Mouse (Mus musculus): ENCODE measurements around the gene Cdc37l1. TPM values are rescaled to one million over a fixed set of nuclear protein-coding genes. Genes with fewer than 3 reads are reported as not detected.

Cdc37l1 gene
- polyA plus RNA-seq, 1 experiment from 2014 or later: 44.8 TPM

DNA sequence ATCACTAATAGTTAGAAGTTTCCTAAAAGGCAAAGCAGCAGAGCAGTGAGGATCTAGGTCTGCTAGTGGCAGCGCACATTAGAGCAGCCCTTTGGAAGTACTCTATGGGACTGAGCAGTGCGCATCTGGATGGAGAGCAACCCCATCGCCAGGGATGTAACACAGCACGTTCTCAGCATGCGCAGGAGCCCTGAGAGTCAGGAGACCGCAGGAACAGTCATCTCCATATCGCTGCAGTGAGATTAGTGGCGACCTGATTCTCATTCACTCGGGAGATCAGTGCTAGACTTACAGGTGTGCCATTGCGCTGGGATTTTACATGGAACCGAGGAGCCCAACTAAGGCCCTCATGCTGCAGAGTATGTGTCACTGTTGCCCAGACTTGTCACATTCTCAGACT lies 18.9 kb downstream of the Cdc37l1 start:
- Histone ChIP-seq H3K4me1 (replicated peaks) (no peaks in the 10 kb centered on the region), H3K9ac (no peak overlapping the region), H3K4me3 (no peak overlapping the region), H3K9me3 (replicated peaks) (no peaks in the 10 kb centered on the region), H3K36me3 (peaks cover 57% of the 10 kb centered on the region), H3K27ac (no peak overlapping the region), H3K27me3 (no peaks in the 10 kb centered on the region), H3K4me2 (no peak overlapping the region)
- ATAC-seq (replicated peaks; ENCODE audit: insufficient number of reproducible peaks, insufficient read depth, low FRiP score, low read depth): no peak
- WGBS: 94% methylated on average over 11 of the region's 11 CpGs

- Histone ChIP-seq H3K4me1 (replicated peaks) (0 out of 2 replicates have a peak, but pooled peaks cover 3% of the 10 kb centered on the region), H3K4me2 (no peak overlapping the region), H3K27me3 (no peaks in the 10 kb centered on the region), H3K9me3 (replicated peaks) (no peaks in the 10 kb centered on the region), H3K36me3 (peaks cover 57% of the 10 kb centered on the region), H3K4me3 (no peak overlapping the region), H3K27ac (no peak overlapping the region), H3K9ac (no peak overlapping the region)
- ATAC-seq (replicated peaks; ENCODE audit: insufficient number of reproducible peaks, insufficient read depth, low FRiP score, low read depth): no peak
- WGBS: 86% methylated on average over 12 of the region's 12 CpGs
Measured at GRCm38 (mm10) chr19:29011355-29011990, 21.3 kb downstream of the Cdc37l1 start.

DNA sequence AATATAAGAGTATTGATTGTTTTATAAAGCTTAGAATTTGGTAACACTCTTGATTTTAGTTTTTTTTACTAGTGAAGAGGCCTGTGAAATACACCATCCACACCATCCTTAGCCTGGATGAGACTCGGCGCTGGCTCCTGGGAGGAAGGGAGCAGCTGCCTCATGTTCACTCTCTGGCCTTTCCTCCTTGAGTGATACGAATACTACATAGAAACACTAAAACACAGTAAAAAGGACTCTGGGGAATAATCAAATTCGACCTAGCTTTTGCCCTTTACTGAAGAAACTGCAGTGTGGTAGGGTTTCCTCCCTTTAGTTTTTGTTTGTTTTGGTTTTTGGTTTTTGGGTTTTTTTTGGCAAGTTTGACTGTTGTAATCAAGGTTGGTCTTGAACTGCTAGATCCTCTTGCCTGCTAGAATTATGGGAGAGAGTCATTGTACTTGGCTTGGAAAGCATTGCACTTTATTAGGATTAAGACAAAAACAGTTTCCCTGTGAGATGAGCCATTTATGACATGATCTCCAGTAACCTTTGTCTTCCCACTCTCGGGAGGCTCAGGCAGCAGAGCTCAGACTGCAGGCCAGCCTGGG lies 24.4 kb downstream of the Cdc37l1 start:
- H3K36me3 ChIP-seq: peaks cover 50% of the 10 kb centered on the region
- H3K4me3 ChIP-seq: no peak overlapping the region
- ATAC-seq (replicated peaks; ENCODE audit: insufficient number of reproducible peaks, insufficient read depth, low FRiP score, low read depth): no peak
- WGBS: 76% methylated on average over 5 of the region's 5 CpGs
- H3K4me1 ChIP-seq (replicated peaks): 0 out of 2 replicates have a peak, but pooled peaks cover 3% of the 10 kb centered on the region
- no peak overlapping the region for H3K27ac ChIP-seq
- no peak overlapping the region for H3K9ac ChIP-seq
- no peak overlapping the region for H3K4me2 ChIP-seq
- no peaks in the 10 kb centered on the region for H3K27me3 ChIP-seq
- no peaks in the 10 kb centered on the region for H3K9me3 ChIP-seq (replicated peaks)

DNA sequence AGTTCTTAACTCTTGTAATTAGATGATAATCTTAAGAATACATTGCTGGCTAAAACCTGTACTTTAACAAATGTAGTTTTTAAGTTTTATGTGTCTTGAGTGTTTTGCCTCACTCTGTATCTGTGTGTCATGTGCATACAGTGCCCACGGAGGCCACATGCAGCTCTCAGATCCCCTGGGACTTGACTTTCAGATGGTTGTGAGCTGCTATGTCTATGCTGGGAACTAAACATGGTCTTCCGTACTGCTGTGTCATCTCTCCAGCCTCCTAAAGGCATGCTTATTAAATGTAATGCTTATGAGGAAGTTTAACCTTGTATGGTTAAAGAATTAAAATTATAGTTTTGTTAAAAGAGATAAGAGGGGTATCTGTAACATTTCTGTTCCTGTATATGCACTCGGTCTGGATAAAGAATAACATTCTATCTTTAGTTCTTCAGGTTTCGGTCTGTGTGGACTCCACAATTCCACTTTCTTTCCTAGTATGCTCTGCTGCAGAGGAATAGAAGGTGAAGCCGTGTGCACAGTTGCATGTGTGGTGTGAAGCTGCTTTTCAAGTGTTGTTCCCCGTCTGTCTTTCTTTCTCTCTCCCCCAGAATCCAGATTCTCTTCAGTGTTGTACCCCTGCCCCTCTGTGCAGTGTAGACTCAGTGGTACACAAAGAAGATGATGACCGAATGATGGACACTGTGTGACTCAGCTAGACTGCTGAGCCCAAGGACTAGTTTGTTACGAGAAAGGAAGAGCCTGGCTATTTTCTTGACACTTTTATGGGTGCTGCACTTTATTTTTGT lies 25.5 kb downstream of the Cdc37l1 start:
- Histone ChIP-seq H3K27me3 (no peaks in the 10 kb centered on the region), H3K9ac (no peak overlapping the region), H3K4me1 (replicated peaks) (0 out of 2 replicates have a peak, but pooled peaks cover 3% of the 10 kb centered on the region), H3K4me2 (no peak overlapping the region), H3K9me3 (replicated peaks) (no peaks in the 10 kb centered on the region), H3K36me3 (peaks cover 55% of the 10 kb centered on the region), H3K27ac (no peak overlapping the region), H3K4me3 (no peak overlapping the region)
- 79% methylated on average over 8 of the region's 8 CpGs for WGBS
- no peak for ATAC-seq (replicated peaks; ENCODE audit: insufficient number of reproducible peaks, insufficient read depth, low FRiP score, low read depth)

DNA sequence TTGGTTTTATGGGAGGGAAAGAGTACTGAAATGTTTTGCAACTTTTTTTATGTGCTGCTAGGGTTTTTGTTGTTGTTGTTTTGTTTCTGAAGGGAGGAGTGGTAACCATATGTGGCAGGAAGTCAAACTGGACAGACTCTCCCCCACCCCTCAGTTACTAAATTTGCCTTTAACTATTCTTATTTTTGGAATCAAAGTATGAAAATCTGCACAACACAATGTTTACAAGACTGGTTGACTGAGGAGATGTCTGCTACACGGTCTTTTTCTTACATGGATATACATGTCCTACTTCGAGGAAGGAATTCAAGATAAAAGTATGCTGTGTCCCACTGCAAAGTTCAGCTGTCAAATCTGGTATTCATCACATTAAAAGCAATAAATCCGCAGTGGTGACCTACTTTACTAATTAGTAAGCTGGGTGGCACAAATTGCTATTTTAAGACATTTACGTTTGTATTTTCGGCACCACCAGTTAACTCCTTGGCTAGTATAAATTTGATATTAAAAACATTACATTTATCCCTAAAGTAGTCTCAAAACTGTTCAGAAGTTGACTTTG lies 26.1 kb downstream of the Cdc37l1 start:
- peaks cover 58% of the 10 kb centered on the region for H3K36me3 ChIP-seq
- no peaks in the 10 kb centered on the region for H3K27me3 ChIP-seq
- no peak overlapping the region for H3K4me2 ChIP-seq
- ATAC-seq (replicated peaks; ENCODE audit: insufficient number of reproducible peaks, insufficient read depth, low FRiP score, low read depth): no peak
- H3K27ac ChIP-seq: no peak overlapping the region
- WGBS: 62% methylated on average over 5 of the region's 5 CpGs
- H3K4me3 ChIP-seq: no peak overlapping the region
- H3K9ac ChIP-seq: no peak overlapping the region
- no peaks in the 10 kb centered on the region for H3K9me3 ChIP-seq (replicated peaks)
- 0 out of 2 replicates have a peak, but pooled peaks cover 3% of the 10 kb centered on the region for H3K4me1 ChIP-seq (replicated peaks)

DNA sequence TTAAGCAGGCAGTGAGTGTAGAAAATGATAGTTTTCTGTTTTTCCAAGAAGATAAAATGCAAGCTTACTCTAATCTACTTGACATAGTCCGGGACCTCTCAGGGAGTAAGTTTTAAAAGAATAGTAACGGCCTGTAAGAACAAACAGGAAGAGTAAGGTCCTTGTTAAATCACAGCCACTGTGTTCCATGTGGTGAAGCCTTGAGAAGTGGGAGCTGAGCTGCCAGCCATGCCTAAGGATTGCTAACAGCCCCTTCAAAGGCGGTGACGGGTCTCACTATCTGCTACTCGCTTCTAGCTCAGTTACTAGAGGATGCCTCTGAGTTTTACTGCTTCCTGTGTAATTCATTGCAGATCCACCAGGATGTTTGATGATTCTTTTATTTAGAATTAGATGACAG lies 26.6 kb downstream of the Cdc37l1 start:
- Histone ChIP-seq H3K4me1 (replicated peaks) (0 out of 2 replicates have a peak, but pooled peaks cover 3% of the 10 kb centered on the region), H3K9me3 (replicated peaks) (no peaks in the 10 kb centered on the region), H3K9ac (no peak overlapping the region), H3K36me3 (peaks cover 61% of the 10 kb centered on the region), H3K4me2 (no peak overlapping the region), H3K27ac (0 out of 2 replicates have a peak overlapping the region, but pooled peaks have one; percentile 12), H3K27me3 (no peaks in the 10 kb centered on the region), H3K4me3 (no peak overlapping the region)
- 50% methylated on average over 5 of the region's 5 CpGs for WGBS
- no peak for ATAC-seq (replicated peaks; ENCODE audit: insufficient number of reproducible peaks, insufficient read depth, low FRiP score, low read depth)

- H3K4me3 ChIP-seq: no peak overlapping the region
- no peak for ATAC-seq (replicated peaks; ENCODE audit: insufficient number of reproducible peaks, insufficient read depth, low FRiP score, low read depth)
- H3K9me3 ChIP-seq (replicated peaks): no peaks in the 10 kb centered on the region
- H3K27me3 ChIP-seq: no peaks in the 10 kb centered on the region
- no peak overlapping the region for H3K4me2 ChIP-seq
- WGBS: 94% methylated on average over 3 of the region's 3 CpGs
- H3K36me3 ChIP-seq: peaks cover 58% of the 10 kb centered on the region
- peaks cover 13% of the 10 kb centered on the region for H3K4me1 ChIP-seq (replicated peaks)
- H3K27ac ChIP-seq: no peak overlapping the region
- no peak overlapping the region for H3K9ac ChIP-seq
Measured at GRCm38 (mm10) chr19:29019647-29020046, 29.5 kb downstream of the Cdc37l1 start.

GRCm38 (mm10) chr19:29021754-29022345 lies 31.7 kb downstream of the Cdc37l1 start:
- Histone ChIP-seq H3K9ac (no peak overlapping the region), H3K27ac (no peak overlapping the region), H3K9me3 (replicated peaks) (no peaks in the 10 kb centered on the region), H3K27me3 (no peaks in the 10 kb centered on the region), H3K36me3 (peaks cover 73% of the 10 kb centered on the region), H3K4me2 (no peak overlapping the region), H3K4me1 (replicated peaks) (peaks cover 12% of the 10 kb centered on the region), H3K4me3 (no peak overlapping the region)
- no peak for ATAC-seq (replicated peaks; ENCODE audit: insufficient number of reproducible peaks, insufficient read depth, low FRiP score, low read depth)
- 89% methylated on average over 7 of the region's 7 CpGs for WGBS

DNA sequence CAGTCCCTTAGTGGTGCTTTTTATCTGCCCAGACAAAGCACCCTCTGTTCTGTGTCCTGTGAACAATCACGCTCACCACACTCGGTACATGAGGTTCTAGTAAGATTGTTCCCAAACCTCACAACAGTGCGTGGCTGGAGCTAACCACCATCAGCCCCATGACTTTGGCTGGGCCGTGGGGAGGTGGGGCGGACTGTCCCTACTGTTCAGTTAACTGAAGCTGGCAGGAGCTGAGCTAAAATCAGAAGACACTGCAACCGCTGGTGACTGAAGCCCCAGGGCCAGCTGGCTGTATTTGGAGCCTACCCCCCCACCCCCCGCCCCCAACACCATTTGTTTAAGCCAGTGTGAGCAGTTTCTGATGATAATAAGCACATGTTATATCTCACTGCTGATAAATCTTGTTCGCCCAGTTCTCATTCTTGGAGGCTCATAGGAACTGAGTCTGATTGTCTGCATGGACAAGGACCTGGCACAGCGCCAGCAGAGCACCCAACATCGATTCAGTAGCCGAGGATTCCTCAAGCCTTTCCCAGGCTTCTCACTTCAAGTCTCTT lies 34.3 kb downstream of the Cdc37l1 start:
- ATAC-seq (replicated peaks; ENCODE audit: insufficient number of reproducible peaks, insufficient read depth, low FRiP score, low read depth): no peak; the same call in 1 of the 2 replicates

GRCm38 (mm10) chr19:29031788-29032187 lies 41.6 kb downstream of the Cdc37l1 start:
- no peak overlapping the region for H3K9ac ChIP-seq
- no peak overlapping the region for H3K4me3 ChIP-seq
- H3K9me3 ChIP-seq (replicated peaks): no peaks in the 10 kb centered on the region
- no peak overlapping the region for H3K4me2 ChIP-seq
- no peaks in the 10 kb centered on the region for H3K27me3 ChIP-seq
- H3K4me1 ChIP-seq (replicated peaks): 0 out of 2 replicates have a peak, but pooled peaks cover 2% of the 10 kb centered on the region
- no peak overlapping the region for H3K27ac ChIP-seq
- peaks cover 30% of the 10 kb centered on the region for H3K36me3 ChIP-seq
- no peak for ATAC-seq (replicated peaks; ENCODE audit: insufficient number of reproducible peaks, insufficient read depth, low FRiP score, low read depth)
- WGBS: 90% methylated on average over 3 of the region's 3 CpGs

More for the DNA sequence above, 34.3 kb downstream of the Cdc37l1 start:
- Histone ChIP-seq H3K4me1 (replicated peaks) (peaks cover 13% of the 10 kb centered on the region), H3K4me2 (no peak overlapping the region), H3K27me3 (no peaks in the 10 kb centered on the region), H3K27ac (peak overlapping the region; percentile 47), H3K4me3 (no peak overlapping the region), H3K9me3 (replicated peaks) (no peaks in the 10 kb centered on the region), H3K36me3 (peaks cover 54% of the 10 kb centered on the region), H3K9ac (no peak overlapping the region)
- 45% methylated on average over 11 of the region's 11 CpGs for WGBS

DNA sequence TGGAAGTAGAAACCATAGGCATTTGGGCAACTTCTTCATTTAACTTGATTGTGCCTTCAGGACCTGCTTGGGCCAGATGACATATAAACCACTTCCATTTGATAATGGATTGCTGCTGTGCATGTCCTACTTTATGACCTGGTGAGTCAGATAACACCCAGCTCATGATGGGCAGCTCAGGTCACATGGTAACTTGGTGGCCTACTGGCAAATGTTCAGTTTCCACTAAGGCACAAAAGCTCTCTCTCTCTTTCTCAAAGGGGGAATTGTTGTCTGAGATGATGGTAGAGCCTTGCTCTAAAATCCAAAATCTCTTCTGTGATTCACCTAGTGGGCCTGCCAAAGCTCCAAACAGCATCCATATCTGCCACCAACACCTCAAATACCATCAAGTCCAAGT lies 42.5 kb downstream of the Cdc37l1 start:
- Histone ChIP-seq H3K4me1 (replicated peaks) (no peaks in the 10 kb centered on the region), H3K36me3 (peaks cover 32% of the 10 kb centered on the region), H3K27me3 (no peaks in the 10 kb centered on the region), H3K4me3 (no peak overlapping the region), H3K9ac (no peak overlapping the region), H3K27ac (no peak overlapping the region), H3K4me2 (no peak overlapping the region), H3K9me3 (replicated peaks) (no peaks in the 10 kb centered on the region)
- ATAC-seq (replicated peaks; ENCODE audit: insufficient number of reproducible peaks, insufficient read depth, low FRiP score, low read depth): no peak
